Mouse (Mus musculus): ENCODE results near the gene Bbip1. TPM values are rescaled to one million over a fixed set of nuclear protein-coding genes. Genes with fewer than 3 reads are reported as not detected.
"Not testable (repeated sequence)": the region's sequence is repeated elsewhere in the genome, so short reads cannot be mapped to it uniquely, and the experiment has no call there.

The Bbip1 gene
- polyA plus RNA-seq, 1 experiment: 43.2 TPM

GRCm38 (mm10) chr19:53973656-53974055 is 29.2 kb upstream of the Bbip1 start:
- no peaks in the 10 kb centered on the region for H3K27me3 ChIP-seq (ENCODE audit: control insufficient read depth, insufficient read depth, low read length, poor library complexity, severe bottlenecking)
- H3K4me3 ChIP-seq (ENCODE audit: low read depth, low read length): no peak overlapping the region
- H3K9me3 ChIP-seq (replicated peaks; ENCODE audit: control insufficient read depth, insufficient read depth, low read length, poor library complexity, severe bottlenecking): no peaks in the 10 kb centered on the region
- TF ChIP-seq CTCF (IDR thresholded peaks at IDR 0.05; ENCODE audit: low read depth, low read length): no peak
- no peak for TF ChIP-seq POLR2A (IDR thresholded peaks at IDR 0.05; ENCODE audit: insufficient read depth, low read length)
- no peak for TF ChIP-seq EP300 (IDR thresholded peaks at IDR 0.05; ENCODE audit: insufficient read depth, low read depth, low read length)
- no peak overlapping the region for H3K9ac ChIP-seq (ENCODE audit: low read depth, poor library complexity, severe bottlenecking)
- no peak overlapping the region for H3K27ac ChIP-seq (ENCODE audit: insufficient read depth, low read length)
- no peaks in the 10 kb centered on the region for H3K36me3 ChIP-seq (ENCODE audit: control insufficient read depth, insufficient read depth, low read length, poor library complexity, severe bottlenecking)
- H3K4me1 ChIP-seq (ENCODE audit: control insufficient read depth, insufficient read depth, low read length): no peaks in the 10 kb centered on the region

- H3K4me1 ChIP-seq (ENCODE audit: control insufficient read depth, insufficient read depth, low read length): no peaks in the 10 kb centered on the region
- TF ChIP-seq CTCF (IDR thresholded peaks at IDR 0.05; ENCODE audit: low read depth, low read length) (no peak), POLR2A (IDR thresholded peaks at IDR 0.05; ENCODE audit: insufficient read depth, low read length) (no peak), EP300 (IDR thresholded peaks at IDR 0.05; ENCODE audit: insufficient read depth, low read depth, low read length) (no peak)
- no peaks in the 10 kb centered on the region for H3K27me3 ChIP-seq (ENCODE audit: control insufficient read depth, insufficient read depth, low read length, poor library complexity, severe bottlenecking)
Measured at GRCm38 (mm10) chr19:53971938-53972337, 27.5 kb upstream of the Bbip1 start.

GRCm38 (mm10) chr19:53969226-53969625 is 24.8 kb upstream of the Bbip1 start:
- no peaks in the 10 kb centered on the region for H3K9me3 ChIP-seq (replicated peaks; ENCODE audit: control insufficient read depth, insufficient read depth, low read length, poor library complexity, severe bottlenecking)
- no peak overlapping the region for H3K9ac ChIP-seq (ENCODE audit: low read depth, poor library complexity, severe bottlenecking)
- H3K4me3 ChIP-seq (ENCODE audit: low read depth, low read length): no peak overlapping the region
- H3K4me1 ChIP-seq (ENCODE audit: control insufficient read depth, insufficient read depth, low read length): no peaks in the 10 kb centered on the region
- no peaks in the 10 kb centered on the region for H3K27me3 ChIP-seq (ENCODE audit: control insufficient read depth, insufficient read depth, low read length, poor library complexity, severe bottlenecking)
- no peaks in the 10 kb centered on the region for H3K36me3 ChIP-seq (ENCODE audit: control insufficient read depth, insufficient read depth, low read length, poor library complexity, severe bottlenecking)
- TF ChIP-seq CTCF (IDR thresholded peaks at IDR 0.05; ENCODE audit: low read depth, low read length) (no peak), POLR2A (IDR thresholded peaks at IDR 0.05; ENCODE audit: insufficient read depth, low read length) (no peak), EP300 (IDR thresholded peaks at IDR 0.05; ENCODE audit: insufficient read depth, low read depth, low read length) (no peak)
- H3K27ac ChIP-seq (ENCODE audit: insufficient read depth, low read length): no peak overlapping the region

More at GRCm38 (mm10) chr19:53971938-53972337, 27.5 kb upstream of the Bbip1 start:
- Histone ChIP-seq H3K9ac (ENCODE audit: low read depth, poor library complexity, severe bottlenecking) (no peak overlapping the region), H3K4me3 (ENCODE audit: low read depth, low read length) (no peak overlapping the region), H3K36me3 (ENCODE audit: control insufficient read depth, insufficient read depth, low read length, poor library complexity, severe bottlenecking) (no peaks in the 10 kb centered on the region), H3K9me3 (replicated peaks; ENCODE audit: control insufficient read depth, insufficient read depth, low read length, poor library complexity, severe bottlenecking) (no peaks in the 10 kb centered on the region), H3K27ac (ENCODE audit: insufficient read depth, low read length) (no peak overlapping the region)

GRCm38 (mm10) chr19:53964910-53965633 is 20.6 kb upstream of the Bbip1 start:
- no peak overlapping the region for H3K9ac ChIP-seq (ENCODE audit: low read depth, poor library complexity, severe bottlenecking)
- H3K27me3 ChIP-seq (ENCODE audit: control insufficient read depth, insufficient read depth, low read length, poor library complexity, severe bottlenecking): no peaks in the 10 kb centered on the region
- TF ChIP-seq CTCF (IDR thresholded peaks at IDR 0.05; ENCODE audit: low read depth, low read length): no peak
- TF ChIP-seq POLR2A (IDR thresholded peaks at IDR 0.05; ENCODE audit: insufficient read depth, low read length): no peak
- TF ChIP-seq EP300 (IDR thresholded peaks at IDR 0.05; ENCODE audit: insufficient read depth, low read depth, low read length): no peak
- H3K4me3 ChIP-seq (ENCODE audit: low read depth, low read length): no peak overlapping the region
- H3K4me1 ChIP-seq (ENCODE audit: control insufficient read depth, insufficient read depth, low read length): no peaks in the 10 kb centered on the region
- H3K27ac ChIP-seq (ENCODE audit: insufficient read depth, low read length): no peak overlapping the region
- H3K9me3 ChIP-seq (replicated peaks; ENCODE audit: control insufficient read depth, insufficient read depth, low read length, poor library complexity, severe bottlenecking): no peaks in the 10 kb centered on the region
- no peaks in the 10 kb centered on the region for H3K36me3 ChIP-seq (ENCODE audit: control insufficient read depth, insufficient read depth, low read length, poor library complexity, severe bottlenecking)

- not testable (repeated sequence) for H3K27me3 ChIP-seq (ENCODE audit: control insufficient read depth, insufficient read depth, low read length, poor library complexity, severe bottlenecking); H3K36me3 ChIP-seq (ENCODE audit: control insufficient read depth, insufficient read depth, low read length, poor library complexity, severe bottlenecking); H3K27ac ChIP-seq (ENCODE audit: insufficient read depth, low read length); H3K4me3 ChIP-seq (ENCODE audit: low read depth, low read length); H3K9ac ChIP-seq (ENCODE audit: low read depth, poor library complexity, severe bottlenecking); H3K9me3 ChIP-seq (replicated peaks; ENCODE audit: control insufficient read depth, insufficient read depth, low read length, poor library complexity, severe bottlenecking); H3K4me1 ChIP-seq (ENCODE audit: control insufficient read depth, insufficient read depth, low read length)
Measured at GRCm38 (mm10) chr19:53964347-53964746, 19.9 kb upstream of the Bbip1 start.

- Histone ChIP-seq H3K4me1 (ENCODE audit: control insufficient read depth, insufficient read depth, low read length) (no peaks in the 10 kb centered on the region), H3K27ac (ENCODE audit: insufficient read depth, low read length) (no peak overlapping the region), H3K36me3 (ENCODE audit: control insufficient read depth, insufficient read depth, low read length, poor library complexity, severe bottlenecking) (no peaks in the 10 kb centered on the region), H3K27me3 (ENCODE audit: control insufficient read depth, insufficient read depth, low read length, poor library complexity, severe bottlenecking) (no peaks in the 10 kb centered on the region), H3K4me3 (ENCODE audit: low read depth, low read length) (no peak overlapping the region), H3K9ac (ENCODE audit: low read depth, poor library complexity, severe bottlenecking) (no peak overlapping the region), H3K9me3 (replicated peaks; ENCODE audit: control insufficient read depth, insufficient read depth, low read length, poor library complexity, severe bottlenecking) (no peaks in the 10 kb centered on the region)
- TF ChIP-seq EP300 (IDR thresholded peaks at IDR 0.05; ENCODE audit: insufficient read depth, low read depth, low read length): no peak
- TF ChIP-seq POLR2A (IDR thresholded peaks at IDR 0.05; ENCODE audit: insufficient read depth, low read length): no peak
- TF ChIP-seq CTCF (IDR thresholded peaks at IDR 0.05; ENCODE audit: low read depth, low read length): no peak
Measured at GRCm38 (mm10) chr19:53962511-53962910, 18.1 kb upstream of the Bbip1 start.
